Mouse (Mus musculus) testis, adult 2 months (tissue): ENCODE measurements around the gene Atp6v0d1. TPM values are rescaled to one million over a fixed set of nuclear protein-coding genes. Genes with fewer than 3 reads are reported as not detected.

Experiments used
- H3K27ac ChIP-seq: fragments of 200-500 bp; 2 replicates; pipeline ENCODE4 v1.5.1; 2012; ENCODE audit warnings: low read depth, low read length; ENCODE audit not compliant: control insufficient read depth, insufficient read depth
- H3K27me3 ChIP-seq: fragments of 200-500 bp; 2 replicates; pipeline ENCODE4 v1.6.1; 2012; ENCODE audit warnings: mild to moderate bottlenecking, low read length, moderate library complexity; ENCODE audit not compliant: control insufficient read depth, insufficient read depth
- H3K36me3 ChIP-seq: fragments of 200-500 bp; 2 replicates; pipeline ENCODE4 v1.6.1; 2012; ENCODE audit warnings: mild to moderate bottlenecking, low read length; ENCODE audit not compliant: control insufficient read depth, insufficient read depth
- H3K4me1 ChIP-seq: fragments of 200-500 bp; 2 replicates; pipeline ENCODE4 v1.6.1; 2012; ENCODE audit warnings: low read length; ENCODE audit not compliant: control insufficient read depth, insufficient read depth
- H3K4me3 ChIP-seq: fragments of 200-500 bp; 2 replicates; pipeline ENCODE4 v1.5.1; 2012; ENCODE audit warnings: low read depth, mild to moderate bottlenecking, low read length, moderate library complexity, mixed read lengths; ENCODE audit not compliant: control insufficient read depth
- CTCF ChIP-seq: fragments of 200-500 bp; IDR thresholded peaks from 2 replicates; pipeline ENCODE4 v1.5.1; 2012; ENCODE audit warnings: low read depth, mild to moderate bottlenecking, inconsistent platforms, low read length, moderate library complexity; ENCODE audit not compliant: control insufficient read depth, insufficient read depth, insufficient replicate concordance
- POLR2A ChIP-seq: fragments of 200-500 bp; IDR thresholded peaks from 2 replicates; pipeline ENCODE4 v1.6.1; 2012; ENCODE audit warnings: low read depth, mild to moderate bottlenecking, inconsistent platforms, low read length, moderate library complexity; ENCODE audit not compliant: control insufficient read depth
- polyA plus RNA-seq: library from polyadenylated mRNA; depleted of rRNA; stranded (reverse); fragments of >200 nt; gene quantifications from 2 replicates; pipeline ENCODE4 v1.2.3, GENCODE M21; 2012

Atp6v0d1 gene
- polyA plus RNA-seq, 1 experiment = 47.4 TPM

- Histone ChIP-seq H3K36me3 (no peaks in the 10 kb centered on the region), H3K4me3 (no peak overlapping the region), H3K27me3 (no peaks in the 10 kb centered on the region), H3K27ac (no peak overlapping the region), H3K4me1 (no peaks in the 10 kb centered on the region)
- TF ChIP-seq POLR2A (no peak), CTCF (no peak)
Measured at GRCm38 (mm10) chr8:105555230-105555629, 10.6 kb downstream of the Atp6v0d1 start.

GRCm38 (mm10) chr8:105554087-105554486, 11.8 kb downstream of the Atp6v0d1 start:
- no peak overlapping the region for H3K27ac ChIP-seq
- H3K4me1 ChIP-seq = no peaks in the 10 kb centered on the region
- peak; percentile 43; the same call in 1 of the 2 replicates for TF ChIP-seq CTCF
- no peak for TF ChIP-seq POLR2A
- no peaks in the 10 kb centered on the region for H3K36me3 ChIP-seq
- no peaks in the 10 kb centered on the region for H3K27me3 ChIP-seq
- H3K4me3 ChIP-seq = no peak overlapping the region

- H3K4me1 ChIP-seq = no peaks in the 10 kb centered on the region
- no peaks in the 10 kb centered on the region for H3K36me3 ChIP-seq
- H3K4me3 ChIP-seq = no peak overlapping the region
- no peak overlapping the region for H3K27ac ChIP-seq
- H3K27me3 ChIP-seq = no peaks in the 10 kb centered on the region
- TF ChIP-seq CTCF (no peak), POLR2A (no peak)
Measured at GRCm38 (mm10) chr8:105552824-105553223, 13.0 kb downstream of the Atp6v0d1 start.

GRCm38 (mm10) chr8:105552032-105552431, 13.8 kb downstream of the Atp6v0d1 start:
- TF ChIP-seq CTCF (no peak), POLR2A (no peak)
- Histone ChIP-seq H3K27ac (no peak overlapping the region), H3K36me3 (no peaks in the 10 kb centered on the region), H3K27me3 (no peaks in the 10 kb centered on the region), H3K4me3 (no peak overlapping the region), H3K4me1 (no peaks in the 10 kb centered on the region)

GRCm38 (mm10) chr8:105550083-105550482, 15.8 kb downstream of the Atp6v0d1 start:
- peaks cover 2% of the 10 kb centered on the region for H3K4me1 ChIP-seq
- TF ChIP-seq POLR2A = no peak
- TF ChIP-seq CTCF = no peak
- H3K27ac ChIP-seq = no peak overlapping the region
- H3K4me3 ChIP-seq = no peak overlapping the region
- no peaks in the 10 kb centered on the region for H3K36me3 ChIP-seq
- H3K27me3 ChIP-seq = no peaks in the 10 kb centered on the region

- Histone ChIP-seq H3K27ac (no peak overlapping the region), H3K4me3 (no peak overlapping the region), H3K27me3 (no peaks in the 10 kb centered on the region), H3K36me3 (no peaks in the 10 kb centered on the region), H3K4me1 (peaks cover 2% of the 10 kb centered on the region)
- TF ChIP-seq CTCF (no peak), POLR2A (no peak)
Measured at GRCm38 (mm10) chr8:105549506-105549905, 16.3 kb downstream of the Atp6v0d1 start.

GRCm38 (mm10) chr8:105546384-105547350, 19.2 kb downstream of the Atp6v0d1 start:
- Histone ChIP-seq H3K4me1 (peaks cover 2% of the 10 kb centered on the region), H3K27me3 (no peaks in the 10 kb centered on the region), H3K36me3 (no peaks in the 10 kb centered on the region), H3K27ac (peak overlapping the region; percentile 41; the same call in 1 of the 2 replicates), H3K4me3 (no peak overlapping the region)
- TF ChIP-seq POLR2A (no peak), CTCF (no peak)
